Mouse (Mus musculus) liver, adult 2 months (tissue): ENCODE measurements around the gene Tut1. TPM values are rescaled to one million over a fixed set of nuclear protein-coding genes. Genes with fewer than 3 reads are reported as not detected.
"Not testable (repeated sequence)": the region's sequence is repeated elsewhere in the genome, so short reads cannot be mapped to it uniquely, and the experiment has no call there.

Experiments used
- DNase-seq: peaks from one replicate; pipeline ENCODE4 v3.0.0-alpha.2; 2011; ENCODE audit warnings: low read depth, low spot score; ENCODE audit errors: extremely low read depth
- H3K27ac ChIP-seq: fragments of 200-500 bp; replicated peaks from 2 replicates; pipeline ENCODE4 v1.5.1; 2012; ENCODE audit warnings: low read depth, mild to moderate bottlenecking, control low read depth, inconsistent platforms, low read length; ENCODE audit not compliant: insufficient read depth
- H3K27me3 ChIP-seq: fragments of 200-500 bp; 2 replicates; pipeline ENCODE4 v1.6.1; 2012; ENCODE audit warnings: mild to moderate bottlenecking, moderate library complexity, low read length, inconsistent platforms; ENCODE audit not compliant: control insufficient read depth, insufficient read depth
- H3K36me3 ChIP-seq: fragments of 200-500 bp; 2 replicates; pipeline ENCODE4 v1.6.1; 2012; ENCODE audit warnings: low read length, inconsistent platforms; ENCODE audit not compliant: control insufficient read depth, insufficient read depth
- H3K4me1 ChIP-seq: fragments of 200-500 bp; 2 replicates; pipeline ENCODE4 v1.6.1; 2011; ENCODE audit warnings: low read length; ENCODE audit not compliant: control insufficient read depth, insufficient read depth
- H3K4me3 ChIP-seq: fragments of 200-500 bp; 2 replicates; pipeline ENCODE4 v1.5.1; 2011; ENCODE audit warnings: low read depth, mild to moderate bottlenecking, control low read depth, low read length, moderate library complexity; ENCODE audit not compliant: insufficient read depth
- H3K79me2 ChIP-seq: fragments of 200-500 bp; 2 replicates; pipeline ENCODE4 v1.6.1; 2012; ENCODE audit warnings: inconsistent platforms, mild to moderate bottlenecking, low read length, moderate library complexity; ENCODE audit not compliant: control insufficient read depth, insufficient read depth
- H3K9ac ChIP-seq: fragments of 200-500 bp; 2 replicates; pipeline ENCODE4 v1.6.1; 2012; ENCODE audit warnings: low read depth, mild to moderate bottlenecking, control low read depth, inconsistent platforms, low read length
- CTCF ChIP-seq: fragments of 200-500 bp; IDR thresholded peaks from 2 replicates; pipeline ENCODE4 v1.5.1; 2011; ENCODE audit warnings: low read depth, low read length, control low read depth
- POLR2A ChIP-seq: fragments of 200-500 bp; IDR thresholded peaks from 2 replicates; pipeline ENCODE4 v1.6.1; 2011; ENCODE audit warnings: low read length, control low read depth; ENCODE audit not compliant: insufficient read depth; ENCODE audit errors: extremely low read depth
- WGBS: fragments of 180-500 bp; shearing (Covaris S2); methylation state at CpG from one replicate; pipeline ENCODE4 v1.1.7; 2018; 5-methylcytosine and 5-hydroxymethylcytosine counted together
- polyA plus RNA-seq: library from polyadenylated mRNA; depleted of rRNA; stranded (reverse); fragments of >200 nt; gene quantifications from 2 replicates; pipeline ENCODE4 v1.2.3, GENCODE M21; 2012; rRNA removed
- total RNA-seq: library from RNA; depleted of rRNA; stranded (reverse); fragments of >200 nt; gene quantifications from 2 replicates; pipeline ENCODE4 v1.2.3, GENCODE M21; 2014; rRNA removed

Tut1 gene
- total and polyA plus RNA-seq, 2 experiments = 6.2 to 14.6 TPM

DNA sequence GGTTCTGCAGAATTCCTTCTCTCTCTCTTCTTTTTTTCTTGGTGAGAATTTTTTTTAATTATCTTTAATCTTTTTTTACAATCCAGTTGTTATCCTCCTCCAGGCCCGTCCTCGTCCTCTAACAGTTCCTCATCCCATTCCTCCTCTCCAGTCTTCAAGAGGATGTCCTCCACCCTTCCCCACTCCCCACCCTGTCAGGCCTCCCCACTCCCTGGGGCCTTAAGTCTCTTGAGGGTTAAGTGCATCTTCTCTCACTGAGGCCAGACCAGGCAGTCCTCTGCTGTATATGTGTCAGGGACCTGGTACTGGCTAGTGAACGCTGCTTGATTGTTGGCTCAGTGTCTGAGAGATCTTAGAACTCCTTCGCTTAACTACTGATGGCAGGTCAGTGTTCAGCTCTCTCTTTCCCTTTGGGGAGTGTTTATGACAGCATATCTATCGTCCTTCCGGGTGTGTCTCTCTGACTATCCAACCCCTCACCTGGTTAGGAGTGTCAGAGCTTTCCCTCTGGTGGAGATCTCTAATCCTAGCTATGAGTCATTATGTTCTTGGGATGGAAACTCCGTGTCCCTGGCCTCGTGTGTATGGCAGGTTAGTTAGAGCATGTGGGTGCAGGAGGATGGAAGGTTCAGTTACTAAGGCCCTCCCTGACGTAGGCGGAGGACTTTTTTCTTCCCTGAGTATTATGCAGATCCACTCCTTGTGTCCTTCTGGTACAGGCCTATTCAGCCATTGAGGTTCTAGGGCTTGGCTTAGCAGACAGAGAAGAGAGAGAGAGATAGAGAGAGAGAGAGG lies 41.4 kb downstream of the Tut1 start:
- no peaks in the 10 kb centered on the region for H3K36me3 ChIP-seq
- H3K4me3 ChIP-seq = no peak overlapping the region
- H3K27me3 ChIP-seq = no peaks in the 10 kb centered on the region
- no peak overlapping the region for H3K9ac ChIP-seq
- H3K27ac ChIP-seq = no peak overlapping the region
- WGBS = 84% methylated on average over 10 of the region's 10 CpGs
- TF ChIP-seq CTCF (no peak), POLR2A (no peak)
- H3K79me2 ChIP-seq = no peaks in the 10 kb centered on the region; the same call in 1 of the 2 replicates
- no peak for DNase-seq
- no peaks in the 10 kb centered on the region for H3K4me1 ChIP-seq

DNA sequence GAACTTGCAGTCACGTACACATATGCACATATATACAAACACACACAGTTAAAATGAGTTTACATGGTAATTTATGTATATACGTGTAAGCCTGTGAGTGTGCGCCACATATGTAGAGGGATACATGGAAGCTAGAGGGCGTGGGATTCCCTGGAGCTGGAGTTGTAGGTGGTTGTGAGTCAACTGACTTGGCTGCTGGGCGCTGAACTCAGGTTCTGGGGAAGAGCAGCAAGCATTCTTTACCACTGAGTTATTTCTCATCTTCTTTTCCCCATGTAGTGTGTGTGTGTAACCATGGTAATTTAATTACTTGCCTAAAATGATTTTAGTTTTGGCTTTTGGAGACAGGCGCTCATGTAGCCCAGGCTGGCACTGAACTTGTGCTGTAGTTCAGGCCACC lies 43.0 kb downstream of the Tut1 start:
- H3K27ac ChIP-seq = no peak overlapping the region
- H3K79me2 ChIP-seq = no peaks in the 10 kb centered on the region; the same call in 1 of the 2 replicates
- DNase-seq = no peak
- no peak overlapping the region for H3K4me3 ChIP-seq
- 97% methylated on average over 6 of the region's 6 CpGs for WGBS
- no peak for TF ChIP-seq CTCF
- TF ChIP-seq POLR2A = no peak
- no peak overlapping the region for H3K9ac ChIP-seq
- H3K27me3 ChIP-seq = no peaks in the 10 kb centered on the region
- H3K36me3 ChIP-seq = no peaks in the 10 kb centered on the region
- H3K4me1 ChIP-seq = no peaks in the 10 kb centered on the region

DNA sequence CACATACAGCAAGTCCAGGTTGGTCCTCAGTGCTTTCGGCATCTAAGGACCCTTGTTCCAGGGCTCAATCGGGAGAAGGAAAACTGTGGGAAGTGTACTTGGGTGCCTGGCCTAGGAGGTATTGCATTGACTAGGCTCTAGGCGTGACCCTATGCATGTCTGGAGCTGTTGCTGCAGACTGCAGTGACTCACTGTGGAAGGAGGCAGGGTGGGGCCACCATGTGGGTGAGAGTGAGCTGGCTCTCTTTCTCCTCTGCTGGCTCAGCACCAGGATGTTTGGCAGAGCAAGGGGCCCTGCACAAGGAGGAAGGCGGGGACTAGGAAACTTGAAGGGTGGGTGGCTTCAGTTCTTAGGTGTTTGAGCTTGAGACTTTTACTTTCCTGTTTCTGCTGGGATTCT lies 43.9 kb downstream of the Tut1 start:
- no peaks in the 10 kb centered on the region; the same call in 1 of the 2 replicates for H3K79me2 ChIP-seq
- whole genome bisulfite sequencing = 66% methylated on average over 4 of the region's 4 CpGs
- DNase-seq = no peak
- no peak overlapping the region for H3K27ac ChIP-seq
- H3K9ac ChIP-seq = no peak overlapping the region
- H3K4me1 ChIP-seq = no peaks in the 10 kb centered on the region
- TF ChIP-seq POLR2A (no peak), CTCF (no peak)
- H3K4me3 ChIP-seq = no peak overlapping the region
- H3K36me3 ChIP-seq = peaks cover 2% of the 10 kb centered on the region; the same call in 1 of the 2 replicates
- H3K27me3 ChIP-seq = no peaks in the 10 kb centered on the region

DNA sequence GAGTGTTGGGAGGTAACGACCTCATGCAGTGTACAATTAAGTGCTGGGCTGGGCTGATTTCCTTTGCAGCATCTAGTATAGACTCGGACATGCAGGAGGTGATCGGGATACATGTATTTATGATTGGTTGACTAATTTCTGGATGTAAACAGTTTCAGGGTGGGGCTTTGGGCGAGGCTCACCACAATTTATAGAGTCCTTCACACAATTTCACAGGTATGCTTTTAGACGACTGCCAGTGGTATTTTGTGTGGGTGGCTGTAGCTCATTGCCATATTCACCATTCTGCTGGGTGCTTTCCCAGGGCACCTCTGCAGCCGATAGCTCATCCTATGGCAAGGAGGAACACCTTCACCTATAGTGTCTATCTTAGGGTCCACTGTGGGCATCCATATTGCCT lies 44.9 kb downstream of the Tut1 start:
- no peak for TF ChIP-seq POLR2A
- no peak for TF ChIP-seq CTCF
- Histone ChIP-seq H3K4me1 (no peaks in the 10 kb centered on the region), H3K4me3 (no peak overlapping the region), H3K27ac (no peak overlapping the region), H3K27me3 (no peaks in the 10 kb centered on the region), H3K79me2 (no peaks in the 10 kb centered on the region; the same call in 1 of the 2 replicates), H3K36me3 (peaks cover 2% of the 10 kb centered on the region; the same call in 1 of the 2 replicates), H3K9ac (no peak overlapping the region)
- 91% methylated on average over 6 of the region's 6 CpGs for WGBS
- DNase-seq = no peak

DNA sequence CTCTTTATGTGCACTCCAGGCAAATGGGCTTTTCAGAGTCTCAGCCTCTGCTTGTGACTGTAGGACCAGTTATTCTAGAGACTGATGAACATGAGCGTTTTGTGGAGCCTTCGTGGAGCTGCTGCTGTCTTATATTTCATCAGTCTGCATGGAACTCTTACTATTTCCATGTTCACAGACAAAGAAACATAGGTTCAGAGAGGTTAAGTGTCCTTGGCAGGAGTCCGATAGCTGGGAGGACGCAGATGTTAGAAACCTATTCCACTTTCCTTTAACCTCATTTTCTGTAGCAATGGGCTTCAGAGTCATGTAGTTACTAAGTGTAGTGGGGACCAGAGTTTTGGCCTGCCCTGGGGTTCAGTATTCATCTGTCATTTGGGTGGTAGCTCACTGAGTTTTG lies 45.6 kb downstream of the Tut1 start:
- no peak for DNase-seq
- TF ChIP-seq CTCF (no peak), POLR2A (no peak)
- H3K4me1 ChIP-seq = no peaks in the 10 kb centered on the region
- H3K27me3 ChIP-seq = no peaks in the 10 kb centered on the region
- H3K4me3 ChIP-seq = no peak overlapping the region
- no peak overlapping the region for H3K27ac ChIP-seq
- peaks cover 4% of the 10 kb centered on the region; the same call in 1 of the 2 replicates for H3K36me3 ChIP-seq
- WGBS = 86% methylated on average over 4 of the region's 4 CpGs
- no peak overlapping the region for H3K9ac ChIP-seq
- H3K79me2 ChIP-seq = no peaks in the 10 kb centered on the region; the same call in 1 of the 2 replicates

DNA sequence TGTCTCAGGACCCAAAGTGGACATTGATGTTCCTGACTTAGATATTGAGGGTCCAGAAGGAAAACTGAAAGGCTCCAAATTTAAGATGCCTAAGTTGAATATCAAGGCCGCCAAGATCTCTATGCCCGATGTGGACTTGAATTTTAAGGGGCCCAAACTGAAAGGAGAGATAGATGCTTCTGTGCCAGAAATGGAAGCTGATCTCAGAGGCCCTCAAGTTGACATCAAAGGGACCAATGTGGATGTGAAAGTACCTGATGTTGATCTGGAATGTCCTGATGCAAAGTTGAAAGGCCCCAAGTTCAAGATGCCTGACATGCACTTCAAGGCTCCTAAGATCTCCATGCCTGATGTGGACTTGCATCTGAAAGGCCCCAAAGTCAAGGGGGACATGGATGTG lies 53.3 kb downstream of the Tut1 start:
- not testable (repeated sequence) for H3K79me2 ChIP-seq, H3K27ac ChIP-seq, H3K4me3 ChIP-seq, H3K36me3 ChIP-seq, H3K27me3 ChIP-seq, H3K4me1 ChIP-seq, DNase-seq, H3K9ac ChIP-seq
- WGBS = 95% methylated on average over 2 of the region's 2 CpGs

Other genes starting within 250 kb of the Tut1 start
Only the 30 nearest of the 32 such genes appear.
- gene 1700092M07Rik, start 213.1 kb upstream of the Tut1 start, total RNA-seq = 0.83 TPM in 1 of 2 replicates, not detected in the other
- not detected in 2 replicates for gene 1700092M07Rik, start 213.1 kb upstream of the Tut1 start, polyA plus RNA-seq
- gene Stx5a, start 212.4 kb upstream of the Tut1 start, total RNA-seq = 43.5 and 46.8 TPM in 2 replicates
- gene Stx5a, start 212.4 kb upstream of the Tut1 start, polyA plus RNA-seq = 42.0 and 62.1 TPM in 2 replicates
- 16.2 and 22.3 TPM in 2 replicates for gene Nxf1, start 196.8 kb upstream of the Tut1 start, total RNA-seq
- gene Nxf1, start 196.8 kb upstream of the Tut1 start, polyA plus RNA-seq = 27.3 and 43.1 TPM in 2 replicates
- 50.3 and 66.9 TPM in 2 replicates for gene Tmem223, start 182.9 kb upstream of the Tut1 start, total RNA-seq
- 93.1 and 122 TPM in 2 replicates for gene Tmem223, start 182.9 kb upstream of the Tut1 start, polyA plus RNA-seq
- gene Tmem179b, start 179.4 kb upstream of the Tut1 start, total RNA-seq = 28.4 and 29.8 TPM in 2 replicates
- 68.8 and 85.1 TPM in 2 replicates for gene Tmem179b, start 179.4 kb upstream of the Tut1 start, polyA plus RNA-seq
- 4.7 and 5.2 TPM in 2 replicates for gene Taf6l, start 167.4 kb upstream of the Tut1 start, total RNA-seq
- 5.1 and 5.3 TPM in 2 replicates for gene Taf6l, start 167.4 kb upstream of the Tut1 start, polyA plus RNA-seq
- gene Polr2g, start 155.3 kb upstream of the Tut1 start, total RNA-seq = 25.2 and 26.6 TPM in 2 replicates
- 12.9 and 13.2 TPM in 2 replicates for gene Polr2g, start 155.3 kb upstream of the Tut1 start, polyA plus RNA-seq
- gene Zbtb3, start 151.3 kb upstream of the Tut1 start, total RNA-seq = 0.20 and 0.37 TPM in 2 replicates
- 0.31 and 0.43 TPM in 2 replicates for gene Zbtb3, start 151.3 kb upstream of the Tut1 start, polyA plus RNA-seq
- gene Ttc9c, start 134.5 kb upstream of the Tut1 start, total RNA-seq = 15.6 and 18.5 TPM in 2 replicates
- gene Ttc9c, start 134.5 kb upstream of the Tut1 start, polyA plus RNA-seq = 8.1 and 8.3 TPM in 2 replicates
- 19.5 and 19.6 TPM in 2 replicates for gene Hnrnpul2, start 133.8 kb upstream of the Tut1 start, total RNA-seq
- gene Hnrnpul2, start 133.8 kb upstream of the Tut1 start, polyA plus RNA-seq = 11.2 and 11.6 TPM in 2 replicates
- 6.1 and 8.2 TPM in 2 replicates for gene AC129217.1, start 124.1 kb upstream of the Tut1 start, total RNA-seq
- 1.7 TPM in 1 of 2 replicates, not detected in the other for gene AC129217.1, start 124.1 kb upstream of the Tut1 start, polyA plus RNA-seq
- gene Bscl2, start 116.4 kb upstream of the Tut1 start, total RNA-seq = 27.7 and 30.5 TPM in 2 replicates
- 131 and 137 TPM in 2 replicates for gene Bscl2, start 116.4 kb upstream of the Tut1 start, polyA plus RNA-seq
- gene Gng3, start 114.7 kb upstream of the Tut1 start, total RNA-seq = not detected in 2 replicates
- gene Gng3, start 114.7 kb upstream of the Tut1 start, polyA plus RNA-seq = 0.05 TPM in 1 of 2 replicates, not detected in the other
- gene Lrrn4cl, start 103.1 kb upstream of the Tut1 start, total RNA-seq = 0.07 and 0.09 TPM in 2 replicates
- gene Lrrn4cl, start 103.1 kb upstream of the Tut1 start, polyA plus RNA-seq = 0.06 and 0.07 TPM in 2 replicates
- 82.7 and 88.4 TPM in 2 replicates for gene Ubxn1, start 82.4 kb upstream of the Tut1 start, total RNA-seq
- gene Ubxn1, start 82.4 kb upstream of the Tut1 start, polyA plus RNA-seq = 128 and 133 TPM in 2 replicates
- gene Uqcc3, start 72.9 kb upstream of the Tut1 start, total RNA-seq = 21.3 and 27.7 TPM in 2 replicates
- gene Uqcc3, start 72.9 kb upstream of the Tut1 start, polyA plus RNA-seq = 32.6 and 38.8 TPM in 2 replicates
- 2.5 and 3.4 TPM in 2 replicates for gene Lbhd1, start 70.1 kb upstream of the Tut1 start, total RNA-seq
- 1.2 and 1.3 TPM in 2 replicates for gene Lbhd1, start 70.1 kb upstream of the Tut1 start, polyA plus RNA-seq
- not detected in 2 replicates for gene Gm49403, start 69.9 kb upstream of the Tut1 start, total RNA-seq
- not detected in 2 replicates for gene Gm49403, start 69.9 kb upstream of the Tut1 start, polyA plus RNA-seq
- 23.5 and 34.0 TPM in 2 replicates for gene 1810009A15Rik, start 65.0 kb upstream of the Tut1 start, total RNA-seq
- gene 1810009A15Rik, start 65.0 kb upstream of the Tut1 start, polyA plus RNA-seq = 10.8 and 13.6 TPM in 2 replicates
- 3.4 TPM in 1 of 2 replicates, not detected in the other for gene Gm49416, start 64.9 kb upstream of the Tut1 start, total RNA-seq
- 1.1 TPM in 1 of 2 replicates, not detected in the other for gene Gm49416, start 64.9 kb upstream of the Tut1 start, polyA plus RNA-seq
- 3.8 and 5.6 TPM in 2 replicates for gene Ints5, start 60.8 kb upstream of the Tut1 start, total RNA-seq
- 13.2 and 15.9 TPM in 2 replicates for gene Ints5, start 60.8 kb upstream of the Tut1 start, polyA plus RNA-seq
- 111 and 132 TPM in 2 replicates for gene Ganab, start 55.8 kb upstream of the Tut1 start, total RNA-seq
- gene Ganab, start 55.8 kb upstream of the Tut1 start, polyA plus RNA-seq = 127 and 140 TPM in 2 replicates
- 16.8 and 22.6 TPM in 2 replicates for gene B3gat3, start 33.5 kb upstream of the Tut1 start, total RNA-seq
- 88.7 and 101 TPM in 2 replicates for gene B3gat3, start 33.5 kb upstream of the Tut1 start, polyA plus RNA-seq
- gene Rom1, start 24.5 kb upstream of the Tut1 start, total RNA-seq = 1.7 and 2.3 TPM in 2 replicates
- 5.0 and 7.8 TPM in 2 replicates for gene Rom1, start 24.5 kb upstream of the Tut1 start, polyA plus RNA-seq
- gene Eml3, start 24.3 kb upstream of the Tut1 start, total RNA-seq = 7.4 and 7.9 TPM in 2 replicates
- 20.2 and 26.2 TPM in 2 replicates for gene Eml3, start 24.3 kb upstream of the Tut1 start, polyA plus RNA-seq
- gene Mta2, start 12.0 kb upstream of the Tut1 start, total RNA-seq = 25.6 and 27.1 TPM in 2 replicates
- 11.2 and 12.1 TPM in 2 replicates for gene Mta2, start 12.0 kb upstream of the Tut1 start, polyA plus RNA-seq
- gene Eef1g, start 13.2 kb downstream of the Tut1 start, total RNA-seq = 101 and 117 TPM in 2 replicates
- 99.1 and 107 TPM in 2 replicates for gene Eef1g, start 13.2 kb downstream of the Tut1 start, polyA plus RNA-seq
- 10.3 and 10.9 TPM in 2 replicates for gene Ahnak, start 35.4 kb downstream of the Tut1 start, total RNA-seq
- 0.90 and 1.2 TPM in 2 replicates for gene Ahnak, start 35.4 kb downstream of the Tut1 start, polyA plus RNA-seq
- gene Scgb1a1, start 134.1 kb downstream of the Tut1 start, total RNA-seq = not detected in 2 replicates
- gene Scgb1a1, start 134.1 kb downstream of the Tut1 start, polyA plus RNA-seq = 1.4 and 1.6 TPM in 2 replicates
- 5.7 and 7.6 TPM in 2 replicates for gene Asrgl1, start 181.8 kb downstream of the Tut1 start, total RNA-seq
- gene Asrgl1, start 181.8 kb downstream of the Tut1 start, polyA plus RNA-seq = 1.7 and 2.0 TPM in 2 replicates